Mouse (Mus musculus) kidney, adult 9 months (tissue): ENCODE data around the gene Spdl1.
"Not testable (repeated sequence)": the region's sequence is repeated elsewhere in the genome, so short reads cannot be mapped to it uniquely, and the experiment has no call there.

Experiments used
- DNase-seq: peaks from one replicate; pipeline ENCODE4 v3.0.0; 2022

Spdl1 gene

GRCm38 (mm10) chr11:34798066-34798465 is 35.4 kb downstream of the Spdl1 start:
- not testable (repeated sequence) for DNase-seq

GRCm38 (mm10) chr11:34796097-34796496 is 37.3 kb downstream of the Spdl1 start:
- DNase-seq, result peak; percentile 23

GRCm38 (mm10) chr11:34791872-34792271 is 41.6 kb downstream of the Spdl1 start:
- DNase-seq, result no peak

DNA sequence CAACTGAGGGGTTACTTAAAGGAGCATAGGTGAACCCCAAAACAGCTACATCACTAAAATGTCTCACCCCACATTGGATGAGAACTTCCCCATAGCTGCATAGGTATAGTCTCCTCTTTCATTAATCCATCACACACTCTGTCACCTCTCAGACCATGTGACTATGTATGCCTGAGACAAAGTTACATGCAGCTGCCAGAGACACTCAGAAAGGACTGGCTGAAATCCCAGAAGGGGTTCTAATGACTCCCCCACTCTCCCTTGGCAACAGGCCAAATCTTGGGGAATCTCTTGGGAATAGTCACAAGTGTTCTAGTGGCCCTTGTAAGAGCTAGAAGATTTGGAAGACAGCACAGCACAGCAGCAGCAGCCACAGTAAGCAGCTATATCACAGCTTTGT is 48.6 kb downstream of the Spdl1 start:
- DNase-seq, result no peak

DNA sequence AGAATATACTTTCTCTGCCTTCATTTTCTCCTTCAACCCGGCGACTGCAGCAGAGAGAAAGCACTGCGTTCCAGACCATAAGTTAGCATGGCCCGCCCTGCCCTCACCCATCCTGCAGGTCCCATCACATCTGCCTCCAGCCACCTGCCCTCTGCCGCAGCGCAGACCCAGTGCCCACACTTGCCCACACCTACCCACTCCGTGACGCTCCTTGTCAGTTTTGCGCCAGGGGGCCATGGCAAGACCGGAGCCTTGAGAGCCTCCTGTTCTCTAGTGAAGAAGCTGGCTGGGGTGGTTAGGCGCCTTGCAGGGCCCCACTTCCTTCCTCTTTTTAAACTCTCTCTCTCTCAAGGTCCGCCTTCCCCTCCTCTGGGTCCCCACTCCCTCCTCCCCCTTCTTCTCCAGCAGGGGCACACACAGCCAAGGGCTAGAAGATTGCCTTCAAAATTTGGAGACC is 49.8 kb downstream of the Spdl1 start, which contains the start of gene Dock2:
Dock2 (minus strand) TSS at position 306 of the 457 bp plus-strand sequence.
- DNase-seq, result peak; percentile 10

GRCm38 (mm10) chr11:34782516-34783430 is 50.7 kb downstream of the Spdl1 start:
- peak; percentile 19 for DNase-seq

DNA sequence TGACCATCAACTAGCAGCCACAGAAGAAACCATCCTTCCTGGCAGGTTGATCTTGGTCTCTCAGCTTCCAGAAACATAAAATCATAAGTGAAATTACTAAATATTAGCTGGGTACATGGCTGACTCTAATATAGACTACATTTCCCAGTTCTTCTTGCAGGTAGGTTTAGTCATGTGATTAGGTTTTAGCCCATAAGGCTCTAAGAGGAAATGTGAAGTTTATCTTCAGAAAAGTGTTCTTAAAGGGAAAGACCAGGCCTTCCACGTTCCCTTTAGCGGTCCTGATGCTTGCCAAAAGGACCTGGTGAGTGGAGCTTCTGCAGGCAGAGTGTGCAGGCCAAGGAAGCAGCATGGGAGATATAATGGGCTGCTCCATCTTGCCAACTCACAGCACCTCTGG is 52.7 kb downstream of the Spdl1 start:
- no peak for DNase-seq

- no peak for DNase-seq
These were observed 53.5 kb downstream of the Spdl1 start for GRCm38 (mm10) chr11:34779966-34780365.

DNA sequence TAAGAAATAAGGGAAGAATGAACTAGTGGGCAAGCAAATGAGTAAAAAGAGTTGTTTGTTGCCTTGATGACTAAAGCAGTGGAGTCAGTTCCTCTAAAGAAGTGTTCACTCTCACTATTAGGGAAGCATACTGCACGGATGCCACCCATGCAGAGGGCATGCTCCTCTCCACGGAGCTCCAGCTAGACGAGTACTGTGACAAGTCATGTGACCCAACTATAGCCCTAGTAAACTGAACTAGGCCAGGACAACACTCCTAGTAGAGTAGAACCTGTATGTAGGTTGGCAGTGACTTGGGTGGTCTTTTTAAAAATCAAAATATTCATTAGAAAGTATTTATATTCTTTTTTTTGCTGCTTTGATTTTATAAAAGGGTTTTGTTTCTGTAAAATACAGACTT is 55.1 kb downstream of the Spdl1 start:
- no peak for DNase-seq

DNA sequence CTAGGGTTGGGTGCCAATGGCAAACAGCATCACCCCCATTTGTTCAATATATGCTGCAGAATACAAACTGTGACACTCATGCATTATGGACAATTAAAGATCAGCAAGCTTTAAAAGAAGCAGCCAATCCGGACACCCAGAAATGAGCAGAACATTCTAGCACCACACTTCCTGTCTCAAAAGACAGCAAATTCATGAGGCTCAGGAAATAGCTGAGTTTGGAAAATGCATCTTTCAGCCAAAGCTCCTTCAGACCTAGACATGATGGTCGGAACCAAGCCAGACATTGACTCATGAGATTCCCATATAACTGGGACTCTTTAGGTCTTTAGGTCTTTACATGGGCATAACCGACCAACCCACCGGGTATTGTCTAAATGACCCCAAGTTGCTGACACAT is 55.9 kb downstream of the Spdl1 start:
- DNase-seq, result no peak

DNA sequence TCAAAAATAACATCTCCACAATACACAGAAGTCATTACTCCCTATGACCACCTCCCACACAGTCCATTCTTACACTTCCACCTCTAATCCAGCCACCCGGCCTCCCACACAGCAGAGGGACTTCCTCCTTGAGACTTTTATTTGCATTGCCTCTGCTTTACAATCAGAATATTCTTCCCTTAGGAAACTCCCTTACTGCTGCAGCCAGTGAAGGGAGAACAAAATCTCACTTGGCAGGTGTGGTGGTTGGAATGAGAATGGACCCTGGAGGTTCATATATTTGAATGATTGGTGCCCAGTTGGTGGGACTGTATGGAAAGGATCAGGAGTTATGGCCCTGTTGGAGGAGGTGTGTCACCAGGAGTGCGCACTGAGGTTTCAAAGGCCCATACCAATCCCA is 57.4 kb downstream of the Spdl1 start:
- DNase-seq, result no peak

GRCm38 (mm10) chr11:34774636-34775035 is 58.8 kb downstream of the Spdl1 start:
- no peak for DNase-seq

DNA sequence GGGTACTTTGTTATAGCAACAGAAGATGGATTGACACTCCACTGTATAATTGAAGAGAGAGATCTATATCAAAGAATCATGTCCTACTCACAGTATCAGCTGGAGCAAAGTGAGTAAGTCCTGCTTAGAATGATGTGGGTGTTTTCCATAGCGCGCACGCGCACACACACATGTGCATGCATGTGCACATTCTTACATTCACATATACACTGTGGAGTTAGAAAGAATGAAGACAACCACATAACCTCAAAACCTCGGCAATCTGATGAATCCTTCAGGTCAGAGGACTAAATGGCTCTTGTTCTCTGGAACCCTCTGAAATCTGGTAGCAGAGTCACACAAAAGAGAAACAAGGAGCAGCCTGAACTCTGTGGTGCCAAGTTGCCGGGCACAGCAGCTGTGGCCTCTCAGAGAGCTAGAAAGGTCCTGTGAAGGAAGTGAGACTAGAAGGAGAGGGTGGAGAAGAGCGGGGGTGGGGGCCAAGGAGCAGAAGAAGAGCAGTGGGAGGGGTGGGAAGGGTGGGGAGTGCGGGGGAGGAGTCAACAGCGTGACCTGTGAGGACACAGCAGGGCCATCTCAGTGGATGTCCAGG is 60.0 kb downstream of the Spdl1 start:
- DNase-seq, result no peak

GRCm38 (mm10) chr11:34771221-34771986 is 62.0 kb downstream of the Spdl1 start:
- peak; percentile 36 for DNase-seq

DNA sequence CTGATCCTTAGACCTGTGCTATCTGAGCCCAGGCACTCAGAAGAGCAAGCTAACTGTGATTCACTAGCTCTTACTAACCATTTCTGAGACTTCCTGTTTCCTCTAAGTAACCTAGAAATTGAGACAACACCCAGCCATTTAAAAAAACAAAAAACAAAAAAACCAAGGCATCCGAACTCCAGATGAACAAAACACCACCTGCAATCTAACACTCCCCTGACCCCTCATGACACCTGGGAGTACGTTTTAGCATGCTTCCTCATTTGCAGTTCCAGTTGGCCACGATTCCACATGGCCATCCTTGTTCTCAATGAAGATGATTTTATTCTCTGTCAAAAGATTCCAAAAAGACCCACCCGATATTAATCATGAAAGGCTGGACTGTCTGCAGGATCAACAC is 62.8 kb downstream of the Spdl1 start:
- DNase-seq, result no peak

GRCm38 (mm10) chr11:34769946-34770345 is 63.5 kb downstream of the Spdl1 start:
- no peak for DNase-seq

DNA sequence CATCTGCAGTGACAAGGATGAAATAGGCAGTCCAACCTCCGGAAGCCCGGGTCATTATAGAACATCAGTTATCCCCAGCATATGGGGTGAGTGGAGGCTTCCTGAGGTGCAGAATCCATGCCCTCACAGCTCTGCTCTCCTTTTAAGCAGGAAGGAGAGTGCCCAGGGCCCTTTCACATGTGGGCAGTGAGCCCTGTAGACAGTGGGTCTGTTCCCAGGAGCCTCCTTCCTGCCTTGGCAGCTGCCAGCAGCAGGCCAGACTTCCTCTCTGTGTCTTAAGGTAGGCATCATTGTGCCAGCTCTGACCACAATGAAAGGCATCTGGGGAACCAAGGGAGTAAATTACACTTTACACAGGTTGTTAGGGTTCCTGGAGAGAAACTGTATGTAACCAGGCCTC is 64.0 kb downstream of the Spdl1 start:
- DNase-seq, result no peak

GRCm38 (mm10) chr11:34763739-34764361 is 69.6 kb downstream of the Spdl1 start:
- no peak for DNase-seq

DNA sequence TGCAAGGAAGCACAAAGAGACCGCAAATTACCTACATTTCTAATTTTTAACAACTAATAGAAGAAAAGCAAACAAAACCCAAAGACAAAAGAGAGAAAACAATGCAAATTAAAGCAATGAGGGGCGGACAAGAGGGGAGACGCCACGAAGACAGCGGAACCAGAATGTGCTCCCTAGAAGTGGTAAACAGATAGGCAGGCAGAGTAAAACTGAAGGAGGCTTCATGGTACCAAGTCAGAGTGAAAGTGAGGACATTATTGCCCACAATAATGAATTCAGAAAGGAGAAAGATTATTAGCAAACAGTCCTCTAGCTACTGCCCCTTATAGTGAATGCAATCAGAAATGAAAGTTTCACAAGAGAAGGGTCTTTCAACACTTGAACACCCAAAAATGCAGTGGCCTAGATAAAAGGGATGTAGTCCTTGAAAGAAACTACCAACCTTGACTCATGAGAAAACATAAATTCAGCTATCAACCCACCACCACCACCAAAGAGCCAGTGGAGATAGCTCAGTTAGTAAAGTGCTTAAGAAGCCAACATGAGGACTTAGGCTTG is 70.8 kb downstream of the Spdl1 start:
- DNase-seq, result no peak

GRCm38 (mm10) chr11:34762125-34762524 is 71.3 kb downstream of the Spdl1 start:
- no peak for DNase-seq

GRCm38 (mm10) chr11:34759582-34759981 is 73.9 kb downstream of the Spdl1 start:
- DNase-seq, result no peak
